Mouse (Mus musculus): ENCODE measurements at regions not wholly inside any gene's neighbourhood (a gene's known extent, or its start where the extent isn't known, plus 50 kb on each side); places are given as distances from the start of the nearest gene placed in this dataset.
"Not testable (repeated sequence)": the region's sequence is repeated elsewhere in the genome, so short reads cannot be mapped to it uniquely, and the experiment has no call there.

- peak; percentile 62 for ATAC-seq (ENCODE audit: poor library complexity, severe bottlenecking)
Observed at GRCm38 (mm10) chr13:20039590-20039989, 50.8 kb upstream of the Elmo1 start.

GRCm38 (mm10) chr13:20038463-20038862 is 51.9 kb upstream of the Elmo1 start:
- ATAC-seq (ENCODE audit: poor library complexity, severe bottlenecking), result peak; percentile 64; the same call in 1 of the 2 replicates

GRCm38 (mm10) chr13:20037436-20037835 is 53.0 kb upstream of the Elmo1 start:
- no peak for ATAC-seq (ENCODE audit: poor library complexity, severe bottlenecking)

- no peak for ATAC-seq (ENCODE audit: poor library complexity, severe bottlenecking)
Observed at GRCm38 (mm10) chr13:20033937-20034735, 56.3 kb upstream of the Elmo1 start.

- ATAC-seq (ENCODE audit: poor library complexity, severe bottlenecking), result no peak
Observed at GRCm38 (mm10) chr13:20031660-20032059, 58.7 kb upstream of the Elmo1 start.

GRCm38 (mm10) chr13:20031082-20031481 is 59.3 kb upstream of the Elmo1 start:
- no peak for ATAC-seq (ENCODE audit: poor library complexity, severe bottlenecking)

GRCm38 (mm10) chr13:20026612-20027011 is 63.8 kb upstream of the Elmo1 start:
- ATAC-seq (ENCODE audit: poor library complexity, severe bottlenecking), result no peak

GRCm38 (mm10) chr13:20016454-20016853 is 73.9 kb upstream of the Elmo1 start:
- not testable (repeated sequence) for ATAC-seq (ENCODE audit: poor library complexity, severe bottlenecking)

- no peak for ATAC-seq (ENCODE audit: poor library complexity, severe bottlenecking)
Observed at GRCm38 (mm10) chr13:20012621-20013020, 77.8 kb upstream of the Elmo1 start.

GRCm38 (mm10) chr13:20009164-20009563 is 81.2 kb upstream of the Elmo1 start:
- ATAC-seq (ENCODE audit: poor library complexity, severe bottlenecking), result no peak

GRCm38 (mm10) chr13:20007561-20007960 is 82.8 kb upstream of the Elmo1 start:
- ATAC-seq (ENCODE audit: poor library complexity, severe bottlenecking), result no peak

- ATAC-seq (ENCODE audit: poor library complexity, severe bottlenecking), result no peak
Observed at GRCm38 (mm10) chr13:19997606-19998005, 92.8 kb upstream of the Elmo1 start.

- no peak for ATAC-seq (ENCODE audit: poor library complexity, severe bottlenecking)
Observed at GRCm38 (mm10) chr13:19975621-19976020, 114.8 kb upstream of the Elmo1 start.

GRCm38 (mm10) chr13:19966566-19966965 is 123.8 kb upstream of the Elmo1 start:
- no peak for ATAC-seq (ENCODE audit: poor library complexity, severe bottlenecking)

- ATAC-seq (ENCODE audit: poor library complexity, severe bottlenecking), result no peak
Observed at GRCm38 (mm10) chr13:19963031-19963430, 127.4 kb upstream of the Elmo1 start.

GRCm38 (mm10) chr13:19928761-19929160 is 104.7 kb upstream of the Gpr141 start:
- no peak for ATAC-seq (ENCODE audit: poor library complexity, severe bottlenecking)

GRCm38 (mm10) chr13:19927807-19928206 is 103.8 kb upstream of the Gpr141 start:
- peak; percentile 52 for ATAC-seq (ENCODE audit: poor library complexity, severe bottlenecking)

GRCm38 (mm10) chr13:19921084-19921827 is 97.2 kb upstream of the Gpr141 start:
- peak; percentile 51 for ATAC-seq (ENCODE audit: poor library complexity, severe bottlenecking)

- no peak for ATAC-seq (ENCODE audit: poor library complexity, severe bottlenecking)
Observed at GRCm38 (mm10) chr13:19911860-19912584, 88.0 kb upstream of the Gpr141 start.

GRCm38 (mm10) chr13:19902786-19903185 is 78.7 kb upstream of the Gpr141 start:
- no peak for ATAC-seq (ENCODE audit: poor library complexity, severe bottlenecking)

- no peak for ATAC-seq (ENCODE audit: poor library complexity, severe bottlenecking)
Observed at GRCm38 (mm10) chr13:19897191-19897590, 73.1 kb upstream of the Gpr141 start.

Data from megakaryocyte, adult 5-6 weeks (primary cell).